Mouse (Mus musculus) liver, embryonic 16.5 days (tissue): ENCODE measurements around the gene Nbeal1. TPM values are rescaled to one million over a fixed set of nuclear protein-coding genes. Genes with fewer than 3 reads are reported as not detected.

Source experiments
- ATAC-seq: fragments of 200-750 bp; cut with Nextera tagmentation; 2 replicates; pipeline ENCODE4 v1.8.0; 2017; ENCODE audit warnings: low read depth, mild to moderate bottlenecking, moderate number of reproducible peaks, moderate library complexity
- H3K27ac ChIP-seq: fragments of 300-500 bp; sonication (generic); 2 replicates; pipeline ENCODE4 v1.5.1; 2014; ENCODE audit warnings: mild to moderate bottlenecking, low read length
- H3K27me3 ChIP-seq: fragments of 300-500 bp; sonication (generic); 2 replicates; pipeline ENCODE4 v1.6.1; 2014; ENCODE audit warnings: low read depth, low read length, mixed read lengths; ENCODE audit not compliant: control insufficient read depth, insufficient read depth
- H3K36me3 ChIP-seq: fragments of 300-500 bp; sonication (generic); 2 replicates; pipeline ENCODE4 v1.6.1; 2014; ENCODE audit warnings: mild to moderate bottlenecking; ENCODE audit not compliant: control insufficient read depth, insufficient read depth
- H3K4me1 ChIP-seq: fragments of 300-500 bp; sonication (generic); 2 replicates; pipeline ENCODE4 v1.6.1; 2014; ENCODE audit warnings: low read depth, low read length, mixed read lengths; ENCODE audit not compliant: control insufficient read depth
- H3K4me2 ChIP-seq: fragments of 300-500 bp; sonication (generic); 2 replicates; pipeline ENCODE4 v1.6.1; 2014; ENCODE audit warnings: low read depth, low read length, mixed read lengths
- H3K4me3 ChIP-seq: fragments of 300-500 bp; sonication (generic); 2 replicates; pipeline ENCODE4 v1.5.1; 2014; ENCODE audit warnings: low read depth, mild to moderate bottlenecking, low read length
- H3K9ac ChIP-seq: fragments of 300-500 bp; sonication (generic); 2 replicates; pipeline ENCODE4 v1.6.1; 2014; ENCODE audit warnings: low read depth, low read length
- H3K9me3 ChIP-seq: fragments of 300-500 bp; sonication (generic); replicated peaks from 2 replicates; pipeline ENCODE4 v1.6.1; 2016; ENCODE audit warnings: low read length; ENCODE audit not compliant: control insufficient read depth
- WGBS: fragments of 180-500 bp; shearing (Covaris S2); extraction: QIAGEN DNeasy Blood & Tissue Kit; methylation state at CpG from one replicate; pipeline ENCODE4 v1.1.7; 2014; ENCODE audit not compliant: insufficient replicate concordance; 5-methylcytosine and 5-hydroxymethylcytosine counted together
- polyA plus RNA-seq: library from polyadenylated mRNA; unstranded; fragments of >200 nt; fragmentation: Nextera tagmentation; extraction: Ambion mirVana; gene quantifications from 2 replicates; pipeline ENCODE4 v1.2.1, GENCODE M21; 2015

The Nbeal1 gene
- polyA plus RNA-seq, 1 experiment from 2014 or later, result 1.6 TPM

DNA sequence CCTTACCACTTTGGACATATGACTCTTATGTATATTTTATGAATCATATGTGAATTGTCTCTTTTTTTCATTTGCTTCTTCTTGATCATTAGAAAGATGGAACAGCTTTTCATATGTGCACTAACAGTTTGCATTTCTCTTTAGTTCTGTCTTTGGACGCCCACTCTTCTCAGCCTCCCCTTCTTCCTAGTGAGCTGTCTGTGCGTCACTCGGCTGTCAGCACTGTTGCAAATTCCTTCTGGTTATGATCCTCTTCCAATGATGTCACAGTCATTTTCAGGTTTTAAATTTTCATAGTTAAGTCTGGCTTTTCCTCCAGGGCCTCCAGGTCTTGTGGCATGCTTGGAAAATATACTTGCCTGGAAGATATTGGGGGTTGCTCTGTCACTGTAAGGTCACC is 201.5 kb downstream of the Nbeal1 start:
- no peaks in the 10 kb centered on the region for H3K4me1 ChIP-seq
- no peaks in the 10 kb centered on the region for H3K27me3 ChIP-seq
- WGBS, result 83% methylated on average over 3 of the region's 3 CpGs
- no peak overlapping the region for H3K27ac ChIP-seq
- no peak overlapping the region for H3K4me2 ChIP-seq
- H3K9me3 ChIP-seq, result no peaks in the 10 kb centered on the region
- no peak overlapping the region for H3K4me3 ChIP-seq
- H3K36me3 ChIP-seq, result peaks cover 3% of the 10 kb centered on the region; the same call in 1 of the 2 replicates
- no peak overlapping the region for H3K9ac ChIP-seq
- ATAC-seq, result no peak

Other genes starting within 250 kb of the Nbeal1 start
- gene Ica1l, start 137.4 kb upstream of the Nbeal1 start, polyA plus RNA-seq, result 0.11 and 0.14 TPM in 2 replicates
- gene Carf, start 82.4 kb upstream of the Nbeal1 start, polyA plus RNA-seq, result 1.9 TPM in 2 replicates
- gene Wdr12, start 82.0 kb upstream of the Nbeal1 start, polyA plus RNA-seq, result 24.2 and 27.1 TPM in 2 replicates
- gene Cyp20a1, start 162.7 kb downstream of the Nbeal1 start, polyA plus RNA-seq, result 9.0 and 10.0 TPM in 2 replicates
- gene Abi2, start 229.0 kb downstream of the Nbeal1 start, polyA plus RNA-seq, result 3.9 and 4.0 TPM in 2 replicates